In the genomic region with DNA sequence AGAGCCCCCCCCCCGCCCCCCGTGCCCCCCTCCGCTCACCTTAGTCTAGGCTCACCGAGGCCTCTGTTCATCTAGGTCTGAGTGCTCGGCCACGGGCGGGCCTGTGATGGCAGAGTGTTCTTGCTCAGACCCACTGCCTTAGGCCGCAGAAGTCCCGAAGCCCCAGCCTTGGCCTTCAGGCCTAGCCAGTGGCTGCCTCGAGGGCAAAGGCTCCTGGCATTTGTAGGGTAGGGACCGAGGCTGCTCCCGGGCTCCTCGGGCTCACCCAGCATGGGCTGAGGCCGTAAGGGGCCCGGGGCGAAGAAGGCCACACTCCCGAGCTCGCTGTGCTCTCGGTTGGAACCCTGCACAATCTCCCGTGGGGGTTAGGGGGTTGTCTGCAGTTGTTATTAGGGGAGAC, we compare ENCODE assay signal across 35 mouse cellular contexts. TPM values are rescaled to one million over a fixed set of nuclear protein-coding genes. Genes with fewer than 3 reads are reported as not detected.
"Had no signal": no experiment of that assay in that cellular context is flagged by ENCODE, and none has a peak within 500 bp of the region (broad histone marks: within the 10 kb centered on the region; RNA-seq: fewer than 3 reads in every experiment).

No protein-coding gene starts in this region.

- H3K27ac ChIP-seq: heart, embryonic 13.5 days; heart, embryonic 15.5 days; hindbrain, embryonic 13.5 days; hindbrain, embryonic 15.5 days; hindbrain, postnatal 0 days; layer of hippocampus, adult 2 months; left cerebral cortex, adult 2 months; limb, embryonic 12.5 days; liver, embryonic 13.5 days; liver, embryonic 15.5 days had no signal

- H3K9me3 ChIP-seq: heart, embryonic 15.5 days; hindbrain, embryonic 15.5 days; liver, embryonic 15.5 days had no signal

- H3K4me2 ChIP-seq: heart, embryonic 11.5 days; heart, embryonic 13.5 days; heart, embryonic 15.5 days; hindbrain, embryonic 13.5 days; hindbrain, embryonic 15.5 days; limb, embryonic 12.5 days; liver, embryonic 11.5 days; liver, embryonic 13.5 days; liver, embryonic 15.5 days had no signal

- H3K4me3 ChIP-seq: heart, embryonic 13.5 days; heart, embryonic 15.5 days; hindbrain, embryonic 13.5 days; hindbrain, embryonic 15.5 days; layer of hippocampus, adult 2 months; left cerebral cortex, adult 2 months; limb, embryonic 12.5 days; liver, embryonic 13.5 days; liver, embryonic 15.5 days had no signal

- H3K36me3 ChIP-seq: heart, embryonic 13.5 days; heart, embryonic 15.5 days; hindbrain, embryonic 13.5 days; hindbrain, embryonic 15.5 days; limb, embryonic 12.5 days; liver, embryonic 13.5 days; liver, embryonic 15.5 days had no signal

- H3K9ac ChIP-seq: forebrain, postnatal 0 days; heart, embryonic 13.5 days; heart, embryonic 15.5 days; hindbrain, embryonic 13.5 days; hindbrain, embryonic 15.5 days; limb, embryonic 12.5 days; liver, embryonic 13.5 days; liver, embryonic 15.5 days had no signal

- ATAC-seq: forebrain, postnatal 0 days; hindbrain, postnatal 0 days; intestine, embryonic 16.5 days had no signal

- DNase-seq: forebrain, postnatal 0 days; heart, adult 18-20 months; heart, postnatal 14 days; heart, postnatal 36 days; kidney, adult 18-20 months; kidney, adult 8-10 months; kidney, postnatal 10 days; kidney, postnatal 25 days; kidney, postnatal 4 days; liver; liver, embryonic 13.5 days had no signal

- H3K4me1 ChIP-seq: heart, embryonic 13.5 days; heart, embryonic 15.5 days; hindbrain, embryonic 13.5 days; hindbrain, embryonic 15.5 days; limb, embryonic 12.5 days; liver, embryonic 13.5 days; liver, embryonic 15.5 days had no signal

- H3K27me3 ChIP-seq: heart, embryonic 13.5 days; heart, embryonic 15.5 days; hindbrain, embryonic 13.5 days; hindbrain, embryonic 15.5 days; limb, embryonic 12.5 days; liver, embryonic 13.5 days; liver, embryonic 15.5 days had no signal

RNA-seq across cellular contexts. Expression of gene Gm14406, which starts 54.9 kb away (rescaled TPM):
- total RNA-seq: forebrain, postnatal 0 days; gastrocnemius, adult 18-20 months; heart, adult 18-20 months; hematopoietic stem cell, adult 5-6 weeks; hindbrain, postnatal 0 days; layer of hippocampus, adult 2 months; layer of hippocampus, postnatal 10 days; layer of hippocampus, postnatal 25 days; left cerebral cortex, postnatal 14 days had no signal
- polyA plus RNA-seq: forebrain, postnatal 0 days; gonadal fat pad, adult 2 months; heart, embryonic 11.5 days; heart, embryonic 13.5 days; heart, embryonic 15.5 days; heart, postnatal 0 days; hindbrain, embryonic 11.5 days; hindbrain, embryonic 13.5 days; hindbrain, embryonic 15.5 days; hindbrain, postnatal 0 days; intestine, embryonic 14.5 days; intestine, embryonic 16.5 days; kidney, embryonic 14.5 days; kidney, embryonic 16.5 days; limb, embryonic 12.5 days; limb, embryonic 14.5 days; liver, embryonic 11.5 days; liver, embryonic 13.5 days; liver, embryonic 15.5 days had no signal
